Mouse (Mus musculus) thymus, postnatal 10 days (tissue): ENCODE data around the gene Gtf3c6.

Source experiments
- DNase-seq, 2 experiments: peaks; one replicate each; pipeline ENCODE4 v3.0.0; 2021; ENCODE audit warnings: low spot score in 2 of 2

Gtf3c6 gene

GRCm38 (mm10) chr10:40257414-40258255, at the start of gene Gtf3c6:
TSS of gene Gtf3c6 (minus strand) at chr10:40258108.
- peak; percentile 88 to 92 for DNase-seq

- DNase-seq: no peak
Observed at GRCm38 (mm10) chr10:40305989-40306388, 48.1 kb upstream of the Gtf3c6 start.

GRCm38 (mm10) chr10:40302140-40302985, 44.5 kb upstream of the Gtf3c6 start, which contains the start of gene Amd1:
TSS of gene Amd1 (minus strand) at chr10:40302186.
- peak; percentile 99 to 100 for DNase-seq

DNA sequence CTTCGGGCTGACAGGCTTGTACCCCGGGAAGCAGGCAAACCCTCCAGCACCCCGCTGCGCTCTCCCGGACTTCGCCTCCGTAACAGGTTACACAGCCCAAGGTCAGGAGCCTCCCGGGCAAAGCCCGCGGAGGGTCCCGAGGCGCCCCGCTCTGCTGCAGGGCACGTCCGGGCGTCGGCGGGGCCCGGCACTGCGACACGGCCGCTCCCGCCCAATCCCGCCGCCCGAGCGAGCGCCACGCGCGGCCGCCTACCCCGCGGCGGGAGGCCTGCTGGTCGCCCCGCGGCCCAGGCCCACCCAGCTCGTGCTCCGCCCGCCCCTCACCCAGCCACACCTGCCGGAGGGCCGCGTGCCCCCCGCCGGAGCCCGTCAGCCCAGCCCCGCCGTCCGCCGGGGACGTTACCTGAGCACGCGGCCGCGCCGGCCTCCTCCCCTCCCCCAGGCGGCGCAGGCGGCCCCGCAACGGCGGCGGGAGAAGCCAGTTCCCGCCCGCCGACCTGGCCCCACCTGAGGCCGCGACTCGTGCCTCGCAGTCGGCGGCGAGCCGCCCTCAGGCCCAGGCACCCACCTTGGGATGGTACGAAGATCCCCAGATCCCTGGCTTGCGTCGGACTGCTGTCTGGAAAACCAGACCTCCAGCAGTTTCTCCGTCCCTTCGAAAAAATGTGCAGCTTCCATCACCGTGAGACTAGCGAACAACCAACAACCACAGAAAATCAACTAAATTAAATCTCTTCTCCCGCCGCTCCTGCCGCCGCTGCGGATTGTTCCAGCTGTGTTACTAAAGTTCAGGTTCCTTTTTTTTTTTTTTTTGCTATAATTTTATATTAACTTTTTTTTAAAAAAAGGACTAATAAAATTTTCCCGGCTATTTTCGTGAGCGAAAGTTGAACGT, 43.5 kb upstream of the Gtf3c6 start:
- DNase-seq: peak; percentile 30 to 49

DNA sequence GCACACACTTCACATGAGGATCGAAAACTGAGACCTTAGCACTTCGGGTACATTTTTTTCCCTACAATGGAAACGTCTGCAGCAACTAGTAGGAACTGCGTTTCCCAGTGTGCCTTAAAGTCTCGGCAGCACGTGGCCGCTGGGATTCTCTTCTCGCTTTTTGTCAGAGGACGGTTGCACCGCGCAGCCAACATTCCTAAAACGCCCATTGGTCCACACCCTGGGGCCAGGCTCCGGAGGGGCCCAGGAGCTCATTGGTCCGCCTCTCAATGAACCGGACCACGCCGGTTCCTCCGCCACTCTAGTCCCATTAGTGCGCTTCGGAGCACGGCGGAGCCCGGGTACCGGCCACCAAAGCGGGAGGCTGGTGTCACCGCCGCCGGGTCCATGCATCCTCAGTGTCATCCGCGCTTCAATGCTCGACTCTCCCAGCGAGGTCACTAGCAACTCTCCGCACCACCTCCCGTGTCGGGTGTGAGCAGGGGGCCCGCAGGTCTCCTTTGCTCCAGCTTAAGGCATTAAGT, 42.8 kb upstream of the Gtf3c6 start:
- DNase-seq: peak; percentile 20 to 41

DNA sequence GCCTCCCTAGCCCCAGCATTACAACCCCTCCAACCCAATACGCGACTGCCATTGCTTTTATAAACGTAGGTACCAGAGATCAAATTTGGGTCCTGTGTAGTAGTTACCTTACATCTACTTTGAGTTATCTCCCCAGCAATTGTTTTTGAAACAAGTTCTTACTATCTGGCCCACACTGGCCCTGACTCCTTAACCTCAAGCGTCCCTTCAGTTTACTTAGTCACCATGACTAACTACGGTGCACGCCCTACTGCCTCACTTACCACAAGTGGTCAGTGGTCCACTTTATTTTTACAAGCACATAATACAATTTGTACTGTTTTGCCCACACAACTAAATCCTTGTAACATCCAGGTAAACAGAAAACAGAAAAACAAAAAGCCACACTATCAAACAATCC, 34.7 kb upstream of the Gtf3c6 start:
- DNase-seq: no peak

DNA sequence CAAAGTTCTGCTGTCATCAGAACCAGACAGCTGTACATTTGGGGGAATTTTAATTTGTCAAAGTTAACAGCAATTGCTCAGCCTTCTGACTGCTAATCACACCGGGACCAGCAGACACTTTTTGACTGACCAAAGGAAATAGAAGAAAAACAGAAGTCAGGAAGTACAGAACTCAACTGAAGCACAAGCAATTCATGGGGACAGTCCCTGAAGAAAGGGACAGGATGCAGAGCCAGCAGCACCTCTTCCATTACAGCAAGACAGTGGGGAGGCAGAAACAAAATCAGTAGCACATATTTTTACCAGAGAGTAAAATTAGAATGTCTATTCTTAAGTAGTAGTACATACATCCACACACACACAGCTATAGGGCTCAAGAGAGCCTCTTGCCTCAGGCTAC, 28.9 kb upstream of the Gtf3c6 start:
- no peak for DNase-seq

GRCm38 (mm10) chr10:40285571-40285970, 27.7 kb upstream of the Gtf3c6 start:
- no peak for DNase-seq

DNA sequence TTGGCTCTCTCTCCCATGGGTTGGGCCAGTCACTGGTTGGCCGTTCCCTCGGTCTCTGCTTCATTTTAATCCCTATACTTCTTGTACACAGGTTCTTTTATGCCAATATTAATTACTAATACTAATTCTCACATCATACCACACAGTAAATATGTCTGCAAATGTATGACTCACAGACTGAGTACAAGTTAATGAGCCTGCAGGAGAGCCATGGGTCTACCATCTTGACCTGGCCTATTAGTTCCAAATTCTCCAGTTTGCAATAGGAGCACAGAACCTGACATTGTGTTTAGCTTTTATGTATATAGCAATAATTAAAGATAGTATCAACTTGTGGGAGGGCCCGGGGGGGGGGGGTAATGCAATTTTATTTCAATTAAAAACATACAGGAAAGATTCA, 27.1 kb upstream of the Gtf3c6 start:
- no peak for DNase-seq

GRCm38 (mm10) chr10:40284179-40284831, 26.4 kb upstream of the Gtf3c6 start:
- DNase-seq: no peak

DNA sequence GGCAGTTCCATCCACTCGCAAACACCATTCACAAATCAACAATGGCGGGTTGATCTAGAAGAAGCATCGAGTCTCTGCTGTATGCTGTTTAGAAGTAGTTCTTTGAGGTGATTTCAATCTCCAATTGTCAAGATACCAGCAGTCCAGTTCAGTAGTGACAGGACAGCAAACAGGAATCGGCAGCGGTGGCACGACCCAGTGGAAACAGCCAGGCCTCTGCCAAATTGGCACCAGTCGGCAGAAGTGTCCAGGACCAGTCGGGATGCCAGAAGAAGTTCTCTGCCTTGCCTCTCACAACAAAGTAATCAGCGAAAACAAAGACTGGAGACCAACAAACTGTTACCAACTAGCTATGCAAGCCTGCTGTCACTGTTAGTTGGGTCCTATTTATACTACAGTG, 25.7 kb upstream of the Gtf3c6 start:
- DNase-seq: no peak

DNA sequence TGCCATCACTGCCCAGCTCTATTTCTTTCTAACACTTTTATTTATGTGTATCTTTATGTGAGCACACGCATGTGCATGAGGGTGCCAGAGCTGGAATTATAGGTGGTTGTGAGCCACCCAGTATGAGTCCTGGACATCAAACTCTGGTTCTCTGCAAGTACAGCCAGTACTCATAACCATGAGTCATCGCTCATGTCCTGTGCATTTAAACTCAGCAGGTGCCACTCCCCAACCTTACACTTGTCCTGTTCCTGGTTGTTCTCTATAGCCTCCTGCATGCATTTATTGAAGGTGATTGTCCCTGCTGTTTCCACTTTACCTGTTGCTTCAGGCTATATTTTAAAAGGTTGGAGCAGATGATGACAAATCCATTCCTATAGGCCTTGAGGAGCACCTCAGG, 23.7 kb upstream of the Gtf3c6 start:
- no peak for DNase-seq

DNA sequence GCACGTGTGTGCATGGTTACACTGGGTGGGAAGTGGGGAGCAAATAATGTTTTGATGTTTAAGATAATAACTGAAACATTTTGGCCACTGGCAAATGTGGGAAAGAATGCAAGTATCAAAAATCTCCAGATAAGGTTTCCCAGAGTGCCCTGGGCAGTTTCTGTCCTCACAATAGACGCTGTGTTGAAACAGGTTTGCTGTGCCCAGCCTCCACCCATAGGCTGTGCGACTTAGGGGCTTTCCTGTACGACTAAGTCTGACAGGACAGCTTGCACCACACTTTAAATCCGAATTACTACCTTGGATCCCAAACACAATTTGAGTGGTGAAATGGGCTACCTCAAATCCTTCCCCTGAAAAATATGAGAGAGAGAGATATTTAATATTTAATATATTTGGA, 20.4 kb upstream of the Gtf3c6 start:
- no peak for DNase-seq

DNA sequence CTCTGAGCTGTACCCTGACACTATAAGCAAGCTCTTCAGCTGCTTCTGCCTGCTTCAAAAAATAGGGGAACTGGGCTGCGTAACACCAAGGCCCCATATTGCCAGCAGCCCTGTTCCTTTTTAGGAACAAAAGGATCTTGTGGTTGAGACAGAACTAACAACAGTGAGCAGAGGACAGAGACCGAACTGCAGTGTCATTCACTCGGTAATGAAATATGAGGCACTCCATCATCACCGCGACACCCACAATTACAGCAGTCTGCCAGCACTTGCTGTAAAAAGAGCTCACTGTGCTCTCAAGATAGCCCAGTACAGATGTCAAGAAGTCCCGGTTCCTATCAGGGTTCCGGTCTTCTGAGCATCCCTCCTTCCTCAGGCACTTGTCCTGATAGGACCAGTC, 18.1 kb upstream of the Gtf3c6 start:
- DNase-seq: no peak

- no peak for DNase-seq
Observed at GRCm38 (mm10) chr10:40273938-40274337, 16.0 kb upstream of the Gtf3c6 start.

- DNase-seq: no peak
Observed at GRCm38 (mm10) chr10:40271216-40271615, 13.3 kb upstream of the Gtf3c6 start.

- no peak for DNase-seq
Observed at GRCm38 (mm10) chr10:40264920-40265319, 7.0 kb upstream of the Gtf3c6 start.

DNA sequence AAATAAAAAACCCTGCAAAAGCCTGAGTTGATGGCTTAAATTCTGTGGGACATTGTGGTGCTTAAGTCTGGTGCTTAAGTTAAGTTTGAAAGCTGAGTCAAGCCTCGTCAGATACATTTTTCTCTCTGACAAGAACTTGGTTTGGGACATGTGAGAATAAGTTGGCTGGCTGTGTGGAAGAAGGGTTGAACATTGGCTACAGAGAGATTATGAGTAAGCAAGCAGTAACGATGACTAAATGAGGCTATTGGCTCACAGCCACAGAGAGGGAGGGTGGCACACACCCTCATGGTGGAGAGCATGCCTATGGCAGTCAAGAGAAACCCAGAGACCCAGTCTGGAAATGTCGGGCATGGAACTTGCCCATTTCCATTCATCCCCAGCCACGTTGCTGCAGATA, 5.8 kb upstream of the Gtf3c6 start:
- DNase-seq: no peak

DNA sequence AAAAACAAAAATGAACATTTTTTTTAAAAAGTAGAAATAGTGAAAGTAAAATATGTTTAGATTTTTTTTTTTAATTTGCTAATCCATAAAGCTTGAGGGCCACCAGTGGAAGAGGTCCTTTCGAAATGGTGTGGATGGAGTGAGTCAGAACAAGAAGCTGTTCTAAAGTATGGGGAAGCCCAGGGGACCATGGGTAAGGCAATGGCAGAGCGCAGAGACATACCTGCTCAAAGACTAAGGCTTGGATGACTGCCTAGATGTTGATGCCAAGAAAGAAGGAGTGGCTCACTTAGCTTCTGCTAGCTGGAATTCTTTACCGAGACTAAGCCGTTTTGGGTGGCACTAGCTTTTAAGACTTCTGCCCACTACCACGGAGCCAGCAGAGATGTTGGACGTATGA, 4.3 kb upstream of the Gtf3c6 start:
- no peak for DNase-seq

DNA sequence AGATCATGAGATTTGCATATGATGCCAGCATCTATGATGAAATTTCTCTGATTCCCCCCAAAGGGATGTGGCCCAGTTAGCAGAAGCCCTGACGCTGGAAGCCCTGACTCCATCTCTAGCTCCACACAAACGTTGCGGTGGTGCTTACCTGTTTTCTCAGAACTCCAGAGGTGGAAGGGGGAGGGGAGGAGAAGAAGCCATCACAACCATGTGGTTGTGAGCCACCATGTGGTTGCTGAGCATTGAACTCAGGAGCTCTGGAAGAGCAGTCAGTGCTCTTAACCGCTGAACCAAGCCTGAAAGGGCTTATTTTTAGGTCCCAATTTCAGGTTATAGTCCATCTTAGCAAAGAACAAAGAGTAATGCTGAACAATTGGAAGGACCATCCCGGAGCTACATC, 2.4 kb upstream of the Gtf3c6 start:
- DNase-seq: no peak

DNA sequence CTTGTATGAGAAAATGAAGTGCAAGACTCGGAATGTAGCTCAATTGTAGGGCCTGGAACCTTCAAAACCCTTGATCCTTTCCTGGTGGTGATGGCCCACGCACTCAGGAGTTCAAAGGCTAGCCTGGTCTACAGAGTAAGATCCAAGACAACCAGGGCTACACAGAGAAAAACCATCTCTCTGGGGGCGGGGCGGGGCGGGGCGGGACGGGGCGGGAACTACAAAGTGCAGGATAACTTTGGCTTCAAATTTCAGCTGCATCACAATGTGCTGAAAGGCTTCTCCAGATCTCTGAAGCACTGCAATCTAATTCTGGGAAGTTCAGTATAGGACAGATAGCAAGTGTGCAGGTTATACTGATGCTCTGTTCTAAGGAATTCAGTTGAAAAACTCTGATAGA, 1.6 kb upstream of the Gtf3c6 start:
- DNase-seq: no peak
